Mouse (Mus musculus): Measurements from ENCODE around the gene Ube2i.

DNA sequence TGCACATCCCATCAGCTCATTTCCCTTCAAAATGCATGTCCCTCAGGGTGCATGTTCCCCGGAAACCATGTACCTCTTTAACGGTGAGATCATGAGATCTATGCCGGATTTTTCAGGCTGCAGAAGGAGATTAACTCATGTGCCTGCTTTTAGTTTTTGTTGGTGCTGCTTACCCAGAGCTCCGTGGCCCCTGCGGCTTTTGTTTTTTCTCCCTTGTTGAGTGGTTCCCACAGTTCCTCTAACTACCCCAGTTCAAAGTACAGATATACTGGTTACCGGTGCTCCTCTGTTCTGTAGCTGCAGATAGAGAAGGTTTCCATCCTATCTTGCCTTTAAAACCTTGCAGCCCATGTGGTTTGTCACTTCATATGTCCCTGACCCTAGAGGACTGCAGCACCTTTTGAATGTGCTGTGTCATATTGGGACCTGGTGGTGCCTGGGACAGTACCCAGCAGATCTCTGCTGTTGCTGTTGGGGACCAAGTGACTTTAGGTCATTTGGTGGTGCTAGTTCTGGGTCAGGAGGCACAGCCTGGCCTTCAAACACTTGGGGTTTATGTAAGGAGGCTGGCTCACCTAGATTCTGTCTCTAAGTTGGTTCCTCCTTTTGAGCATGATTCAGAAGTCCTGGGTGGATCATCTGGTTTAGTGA lies 51.3 kb downstream of the Ube2i start:
- TF ChIP-seq CTCF (IDR thresholded peaks at IDR 0.05) (no peak), EP300 (IDR thresholded peaks at IDR 0.05; ENCODE audit: insufficient read depth, low read depth, low read length) (no peak), POLR2A (IDR thresholded peaks at IDR 0.05; ENCODE audit: insufficient read depth, low read depth, low read length) (no peak)
